Mouse (Mus musculus): ENCODE data around the gene Olfr1308. TPM values are rescaled to one million over a fixed set of nuclear protein-coding genes. Genes with fewer than 3 reads are reported as not detected.

The Olfr1308 gene
- polyA plus RNA-seq (2012; rRNA removed) = not detected in 2 replicates

- Histone ChIP-seq H3K4me3 (replicated peaks; ENCODE audit: extremely low read depth, low read depth, low read length) (no peak within 1 kb of the TSS), H3K4me1 (ENCODE audit: control insufficient read depth, insufficient read depth, low read length) (no peaks in the 10 kb centered on the region)
- WGBS = 31% methylated on average over 1 of the region's 1 CpGs
- TF ChIP-seq POLR2A (IDR thresholded peaks at IDR 0.05; ENCODE audit: borderline replicate concordance, extremely low read depth, low read depth, low read length) (no peak), CTCF (IDR thresholded peaks at IDR 0.05; ENCODE audit: insufficient read depth, low read length) (no peak)
- DNase-seq = no peak
These were observed at the start of gene Olfr1308 for GRCm38 (mm10) chr2:111964844-111965243. TSS of gene Olfr1308 (minus strand) at chr2:111964944.

GRCm38 (mm10) chr2:112012608-112013007, 47.9 kb upstream of the Olfr1308 start, which contains the start of gene Olfr1310:
TSS of gene Olfr1310 (minus strand) at chr2:112012708.
- no peak for TF ChIP-seq POLR2A (IDR thresholded peaks at IDR 0.05; ENCODE audit: borderline replicate concordance, extremely low read depth, low read depth, low read length)
- TF ChIP-seq CTCF (IDR thresholded peaks at IDR 0.05; ENCODE audit: insufficient read depth, low read length) = no peak
- H3K4me3 ChIP-seq (replicated peaks; ENCODE audit: extremely low read depth, low read depth, low read length) = no peak within 1 kb of the TSS
- no peak for DNase-seq
- H3K4me1 ChIP-seq (ENCODE audit: control insufficient read depth, insufficient read depth, low read length) = no peaks in the 10 kb centered on the region

- no peak for TF ChIP-seq POLR2A (IDR thresholded peaks at IDR 0.05; ENCODE audit: borderline replicate concordance, extremely low read depth, low read depth, low read length)
- TF ChIP-seq CTCF (IDR thresholded peaks at IDR 0.05; ENCODE audit: insufficient read depth, low read length) = no peak
- DNase-seq = no peak
These were observed 25.4 kb upstream of the Olfr1308 start, which contains the start of gene Olfr1309 for GRCm38 (mm10) chr2:111990181-111990580. TSS of gene Olfr1309 (minus strand) at chr2:111990281.

GRCm38 (mm10) chr2:111949340-111949739, 15.4 kb downstream of the Olfr1308 start, which contains the start of gene Olfr1307:
TSS of gene Olfr1307 (minus strand) at chr2:111949440.
- DNase-seq = no peak
- H3K4me3 ChIP-seq (replicated peaks; ENCODE audit: extremely low read depth, low read depth, low read length) = no peak within 1 kb of the TSS
- no peaks in the 10 kb centered on the region for H3K4me1 ChIP-seq (ENCODE audit: control insufficient read depth, insufficient read depth, low read length)
- 57% methylated on average over 1 of the region's 1 CpGs for WGBS
- no peak for TF ChIP-seq POLR2A (IDR thresholded peaks at IDR 0.05; ENCODE audit: borderline replicate concordance, extremely low read depth, low read depth, low read length)
- TF ChIP-seq CTCF (IDR thresholded peaks at IDR 0.05; ENCODE audit: insufficient read depth, low read length) = no peak

More at GRCm38 (mm10) chr2:111990181-111990580, 25.4 kb upstream of the Olfr1308 start, which contains the start of gene Olfr1309:
- no peaks in the 10 kb centered on the region for H3K4me1 ChIP-seq (ENCODE audit: control insufficient read depth, insufficient read depth, low read length)
- 35% methylated on average over 1 of the region's 1 CpGs for WGBS
- H3K4me3 ChIP-seq (replicated peaks; ENCODE audit: extremely low read depth, low read depth, low read length) = no peak within 1 kb of the TSS

GRCm38 (mm10) chr2:111916171-111916570, 48.6 kb downstream of the Olfr1308 start, which contains the start of gene Olfr1306:
TSS of gene Olfr1306 (minus strand) at chr2:111916271.
- TF ChIP-seq POLR2A (IDR thresholded peaks at IDR 0.05; ENCODE audit: borderline replicate concordance, extremely low read depth, low read depth, low read length) = no peak
- TF ChIP-seq CTCF (IDR thresholded peaks at IDR 0.05; ENCODE audit: insufficient read depth, low read length) = no peak
- no peak for DNase-seq
- 83% methylated on average over 1 of the region's 1 CpGs for WGBS
- no peak within 1 kb of the TSS for H3K4me3 ChIP-seq (replicated peaks; ENCODE audit: extremely low read depth, low read depth, low read length)
- no peaks in the 10 kb centered on the region for H3K4me1 ChIP-seq (ENCODE audit: control insufficient read depth, insufficient read depth, low read length)

Other genes starting within 250 kb of the Olfr1308 start
- gene Olfr1301, start 213.9 kb downstream of the Olfr1308 start, polyA plus RNA-seq (2012; rRNA removed) = not detected in 2 replicates
- not detected in 2 replicates for gene Olfr1302, start 187.5 kb downstream of the Olfr1308 start, polyA plus RNA-seq (2012; rRNA removed)
- not detected in 2 replicates for gene Olfr1303, start 144.6 kb downstream of the Olfr1308 start, polyA plus RNA-seq (2012; rRNA removed)
- not detected in 2 replicates for gene Olfr1305, start 87.8 kb downstream of the Olfr1308 start, polyA plus RNA-seq (2012; rRNA removed)
- not detected in 2 replicates for gene Olfr1306, start 48.7 kb downstream of the Olfr1308 start, polyA plus RNA-seq (2012; rRNA removed)
- not detected in 2 replicates for gene Olfr1307, start 15.5 kb downstream of the Olfr1308 start, polyA plus RNA-seq (2012; rRNA removed)
- gene Olfr1309, start 25.3 kb upstream of the Olfr1308 start, polyA plus RNA-seq (2012; rRNA removed) = not detected in 2 replicates
- not detected in 2 replicates for gene Olfr1310, start 47.8 kb upstream of the Olfr1308 start, polyA plus RNA-seq (2012; rRNA removed)
- not detected in 2 replicates for gene Olfr1311, start 59.5 kb upstream of the Olfr1308 start, polyA plus RNA-seq (2012; rRNA removed)
- gene Olfr1312, start 85.3 kb upstream of the Olfr1308 start, polyA plus RNA-seq (2012; rRNA removed) = not detected in 2 replicates
- not detected in 2 replicates for gene Olfr1313, start 112.9 kb upstream of the Olfr1308 start, polyA plus RNA-seq (2012; rRNA removed)
- not detected in 2 replicates for gene Olfr1314, start 131.8 kb upstream of the Olfr1308 start, polyA plus RNA-seq (2012; rRNA removed)
- not detected in 2 replicates for gene Olfr1315-ps1, start 150.5 kb upstream of the Olfr1308 start, polyA plus RNA-seq (2012; rRNA removed)
- gene Olfr1316, start 170.0 kb upstream of the Olfr1308 start, polyA plus RNA-seq (2012; rRNA removed) = not detected in 2 replicates
- not detected in 2 replicates for gene Olfr1317, start 175.4 kb upstream of the Olfr1308 start, polyA plus RNA-seq (2012; rRNA removed)
- not detected in 2 replicates for gene Olfr1318, start 189.3 kb upstream of the Olfr1308 start, polyA plus RNA-seq (2012; rRNA removed)

All from lung, adult 2 months (tissue).